Comparison of ENCODE assay signal across 8 mouse cellular contexts in genomic region chr4:132049549-132050200, GRCm38 (mm10). TPM values are rescaled to one million over a fixed set of nuclear protein-coding genes. Genes with fewer than 3 reads are reported as not detected.
A peak's percentile ranks its signal among the peaks of the same experiment; 100 is the strongest.
DNase-seq lines count a peak whose midpoint lies in the region; ATAC-seq and TF ChIP-seq lines count a peak whose summit lies in the region.

No protein-coding gene starts in this region.

- H3K4me2 ChIP-seq in hindbrain, embryonic 13.5 days, result peak overlapping the region; percentile 83
- peak overlapping the region; percentile 49 for H3K4me2 ChIP-seq in midbrain, embryonic 12.5 days (replicated peaks)

- H3K9ac ChIP-seq in hindbrain, embryonic 13.5 days, result peak overlapping the region; percentile 58
- peak overlapping the region; percentile 37; the same call in 1 of the 2 replicates for H3K9ac ChIP-seq in midbrain, embryonic 12.5 days (replicated peaks)

- TF ChIP-seq CTCF in thymus, adult 2 months (IDR thresholded peaks at IDR 0.05; ENCODE audit: borderline replicate concordance, control insufficient read depth, extremely low read depth, insufficient read depth, low read length, poor library complexity), result no peak

- no peaks in the 10 kb centered on the region for H3K9me3 ChIP-seq in hindbrain, embryonic 13.5 days
- H3K9me3 ChIP-seq in midbrain, embryonic 12.5 days, result no peaks in the 10 kb centered on the region

- H3K27me3 ChIP-seq in thymus, adult 2 months (ENCODE audit: control insufficient read depth, insufficient read depth, low read length), result no peaks in the 10 kb centered on the region
- no peaks in the 10 kb centered on the region for H3K27me3 ChIP-seq in hindbrain, embryonic 13.5 days
- H3K27me3 ChIP-seq in midbrain, embryonic 12.5 days, result no peaks in the 10 kb centered on the region; the same call in 1 of the 2 replicates

- no peaks in the 10 kb centered on the region for H3K36me3 ChIP-seq in thymus, adult 2 months (ENCODE audit: control insufficient read depth, insufficient read depth, low read length)
- H3K36me3 ChIP-seq in hindbrain, embryonic 13.5 days, result no peaks in the 10 kb centered on the region
- H3K36me3 ChIP-seq in midbrain, embryonic 12.5 days, result no peaks in the 10 kb centered on the region

- peak overlapping the region; percentile 24; the same call in 1 of the 2 replicates for H3K27ac ChIP-seq in thymus, adult 2 months (ENCODE audit: control insufficient read depth, insufficient read depth, low read length)
- H3K27ac ChIP-seq in hindbrain, embryonic 13.5 days, result no peak overlapping the region
- H3K27ac ChIP-seq in midbrain, embryonic 12.5 days (replicated peaks), result 0 out of 2 replicates have a peak overlapping the region, but pooled peaks have one; percentile 56

- peaks cover 22% of the 10 kb centered on the region for H3K4me1 ChIP-seq in thymus, adult 2 months (replicated peaks; ENCODE audit: control insufficient read depth, insufficient read depth, low read length)
- H3K4me1 ChIP-seq in hindbrain, embryonic 13.5 days (replicated peaks), result peaks cover 46% of the 10 kb centered on the region
- H3K4me1 ChIP-seq in midbrain, embryonic 12.5 days, result peaks cover 24% of the 10 kb centered on the region

- no peak for ATAC-seq in hindbrain, embryonic 13.5 days (ENCODE audit: low FRiP score)
- ATAC-seq in midbrain, embryonic 12.5 days (ENCODE audit: low FRiP score, low read depth), result no peak
- ATAC-seq in inflammation-experienced regulatory T-cells, adult 6 months, result no peak

- WGBS in thymus, adult 2 months, result 16% methylated on average over 15 of the region's 15 CpGs
- WGBS in hindbrain, embryonic 13.5 days, result 7% methylated on average over 15 of the region's 15 CpGs
- WGBS in midbrain, embryonic 12.5 days, result 6% methylated on average over 15 of the region's 15 CpGs

- TF ChIP-seq POLR2A in thymus, adult 2 months (IDR thresholded peaks at IDR 0.05; ENCODE audit: control insufficient read depth, extremely low read depth, insufficient read depth, low read length, poor library complexity), result no peak

- H3K4me3 ChIP-seq in thymus, adult 2 months (ENCODE audit: control insufficient read depth, insufficient read depth, low read length), result peak overlapping the region; percentile 40; the same call in 1 of the 2 replicates
- peak overlapping the region; percentile 96 for H3K4me3 ChIP-seq in hindbrain, embryonic 13.5 days
- H3K4me3 ChIP-seq in midbrain, embryonic 12.5 days, result peak overlapping the region; percentile 72

- DNase-seq in cerebellum, adult 11 months, result peak; percentile 48
- no peak for DNase-seq in cerebellum, postnatal 4 days (ENCODE audit: low spot score in 2 of 2)
- no peak for DNase-seq in thymus, adult 2 months
- no peak for DNase-seq in thymus, postnatal 25 days
- no peak for DNase-seq in kidney, postnatal 36 days

RNA-seq across cellular contexts. Expression of gene Gm10300, which starts 24.8 kb away (rescaled TPM):
- polyA plus RNA-seq in thymus, adult 2 months (2012; rRNA removed), result 0.07 and 0.10 TPM in 2 replicates
- not detected in 2 replicates for polyA plus RNA-seq in hindbrain, embryonic 13.5 days (2015; fragmentation: Nextera tagmentation; extraction: Ambion mirVana)
- polyA plus RNA-seq in midbrain, embryonic 12.5 days (2016; fragmentation: Nextera tagmentation; extraction: Ambion mirVana), result 0.15 TPM in 1 of 2 replicates, not detected in the other
- polyA plus RNA-seq in inflammation-experienced regulatory T-cells, adult 6 months (2017; shearing (Covaris generic)), result not detected

RNA-seq across cellular contexts. Expression of gene Epb41, which starts 25.4 kb away (rescaled TPM):
- polyA plus RNA-seq in thymus, adult 2 months (2012; rRNA removed), result 103 and 119 TPM in 2 replicates
- polyA plus RNA-seq in hindbrain, embryonic 13.5 days (2015; fragmentation: Nextera tagmentation; extraction: Ambion mirVana), result 94.7 and 95.1 TPM in 2 replicates
- 227 and 251 TPM in 2 replicates for polyA plus RNA-seq in midbrain, embryonic 12.5 days (2016; fragmentation: Nextera tagmentation; extraction: Ambion mirVana)
- 10 to 100 TPM; 28.0 to 33.5 (median 31.8) TPM for polyA plus RNA-seq in inflammation-experienced regulatory T-cells, adult 6 months (2017; shearing (Covaris generic))

Comparison
In these comparisons a context has a peak if more than half of its experiments do, and no peak if none do; other contexts are left out.
1. H3K4me3 ChIP-seq: peak in every context shown above with its lines; median percentile 96 in hindbrain, embryonic 13.5 days; 72 in midbrain, embryonic 12.5 days; 40 in thymus, adult 2 months.